Mouse (Mus musculus) thymus, postnatal 14 days (tissue): ENCODE results near the gene Ptprm.
"Not testable (repeated sequence)": the region's sequence is repeated elsewhere in the genome, so short reads cannot be mapped to it uniquely, and the experiment has no call there.

Experiments used
- DNase-seq: peaks from one replicate; pipeline ENCODE4 v3.0.0; 2021

Gene Ptprm

GRCm38 (mm10) chr17:66852496-66852895 lies 501.8 kb downstream of the Ptprm start:
- no peak for DNase-seq

- not testable (repeated sequence) for DNase-seq
Measured at GRCm38 (mm10) chr17:66847011-66847410, 507.2 kb downstream of the Ptprm start.

GRCm38 (mm10) chr17:66822347-66822746 lies 531.9 kb downstream of the Ptprm start:
- DNase-seq = no peak

- DNase-seq = no peak
Measured at GRCm38 (mm10) chr17:66817380-66817779, 536.9 kb downstream of the Ptprm start.

GRCm38 (mm10) chr17:66815921-66816320 lies 538.3 kb downstream of the Ptprm start:
- DNase-seq = no peak

GRCm38 (mm10) chr17:66813786-66814185 lies 540.5 kb downstream of the Ptprm start:
- no peak for DNase-seq

- DNase-seq = no peak
Measured at GRCm38 (mm10) chr17:66813346-66813745, 540.9 kb downstream of the Ptprm start.

GRCm38 (mm10) chr17:66809786-66810185 lies 544.5 kb downstream of the Ptprm start:
- DNase-seq = no peak

- DNase-seq = no peak
Measured at GRCm38 (mm10) chr17:66808186-66808585, 546.1 kb downstream of the Ptprm start.

- DNase-seq = no peak
Measured at GRCm38 (mm10) chr17:66801831-66802687, 552.2 kb downstream of the Ptprm start.

GRCm38 (mm10) chr17:66800231-66800630 lies 554.0 kb downstream of the Ptprm start:
- no peak for DNase-seq

GRCm38 (mm10) chr17:66786166-66786565 lies 568.1 kb downstream of the Ptprm start:
- DNase-seq = no peak

GRCm38 (mm10) chr17:66785586-66785985 lies 568.7 kb downstream of the Ptprm start:
- no peak for DNase-seq

GRCm38 (mm10) chr17:66783601-66784000 lies 570.7 kb downstream of the Ptprm start:
- no peak for DNase-seq

- no peak for DNase-seq
Measured at GRCm38 (mm10) chr17:66783075-66783492, 571.2 kb downstream of the Ptprm start.

- no peak for DNase-seq
Measured at GRCm38 (mm10) chr17:66781910-66782309, 572.3 kb downstream of the Ptprm start.

GRCm38 (mm10) chr17:66779026-66779425 lies 575.2 kb downstream of the Ptprm start:
- DNase-seq = no peak

- no peak for DNase-seq
Measured at GRCm38 (mm10) chr17:66769365-66770363, 584.6 kb downstream of the Ptprm start.

GRCm38 (mm10) chr17:66768689-66769275 lies 585.5 kb downstream of the Ptprm start:
- DNase-seq = no peak

GRCm38 (mm10) chr17:66766166-66766565 lies 588.1 kb downstream of the Ptprm start:
- no peak for DNase-seq

- DNase-seq = no peak
Measured at GRCm38 (mm10) chr17:66764435-66764834, 589.8 kb downstream of the Ptprm start.

- DNase-seq = no peak
Measured at GRCm38 (mm10) chr17:66762716-66763115, 591.5 kb downstream of the Ptprm start.
